Mouse (Mus musculus) Patski (cell line): ENCODE measurements around the gene Tmem183a. TPM values are rescaled to one million over a fixed set of nuclear protein-coding genes. Genes with fewer than 3 reads are reported as not detected.

Source experiments
- ATAC-seq: fragments of 100-300 bp; one replicate; pipeline ENCODE4 v1.8.0; 2021
- CTCF ChIA-PET: fragments of 350-600 bp; sonication (Branson Sonifier 250); formaldehyde crosslinking; loops from one replicate; lab custom pipeline; 2022; ENCODE audit warnings: inconsistent platforms; lab: Charles Lee
- POLR2A ChIA-PET: fragments of 350-600 bp; sonication (Branson Sonifier 250); formaldehyde crosslinking; loops from one replicate; lab custom pipeline; 2022; ENCODE audit warnings: antibody characterized with exemption, inconsistent platforms; lab: Charles Lee
- DNase-seq: peaks from one replicate; pipeline ENCODE4 v3.0.0-alpha.2; 2011; ENCODE audit warnings: low read depth, low spot score
- H3K27me3 ChIP-seq: fragments of 371-371 bp; one replicate; pipeline ENCODE4 v1.5.1; 2021
- CTCF ChIP-seq: fragments of 100-300 bp; IDR thresholded peaks from one replicate; pipeline ENCODE4 v1.5.1; 2021
- in situ Hi-C: fragments of 300-500 bp; cut with MboI; formaldehyde crosslinking; loops from 3 replicates; pipeline ENCODE4 v1.11.1; 2018; ENCODE audit warnings: low pct_unique_long_range_greater_than_20kb, mixed read lengths
- polyA plus RNA-seq: library from polyadenylated mRNA; unstranded; gene quantifications from one replicate; pipeline ENCODE4 v1.2.3, GENCODE M21; 2021

Tmem183a gene
- polyA plus RNA-seq, 1 experiment from 2014 or later: 67.9 TPM

DNA sequence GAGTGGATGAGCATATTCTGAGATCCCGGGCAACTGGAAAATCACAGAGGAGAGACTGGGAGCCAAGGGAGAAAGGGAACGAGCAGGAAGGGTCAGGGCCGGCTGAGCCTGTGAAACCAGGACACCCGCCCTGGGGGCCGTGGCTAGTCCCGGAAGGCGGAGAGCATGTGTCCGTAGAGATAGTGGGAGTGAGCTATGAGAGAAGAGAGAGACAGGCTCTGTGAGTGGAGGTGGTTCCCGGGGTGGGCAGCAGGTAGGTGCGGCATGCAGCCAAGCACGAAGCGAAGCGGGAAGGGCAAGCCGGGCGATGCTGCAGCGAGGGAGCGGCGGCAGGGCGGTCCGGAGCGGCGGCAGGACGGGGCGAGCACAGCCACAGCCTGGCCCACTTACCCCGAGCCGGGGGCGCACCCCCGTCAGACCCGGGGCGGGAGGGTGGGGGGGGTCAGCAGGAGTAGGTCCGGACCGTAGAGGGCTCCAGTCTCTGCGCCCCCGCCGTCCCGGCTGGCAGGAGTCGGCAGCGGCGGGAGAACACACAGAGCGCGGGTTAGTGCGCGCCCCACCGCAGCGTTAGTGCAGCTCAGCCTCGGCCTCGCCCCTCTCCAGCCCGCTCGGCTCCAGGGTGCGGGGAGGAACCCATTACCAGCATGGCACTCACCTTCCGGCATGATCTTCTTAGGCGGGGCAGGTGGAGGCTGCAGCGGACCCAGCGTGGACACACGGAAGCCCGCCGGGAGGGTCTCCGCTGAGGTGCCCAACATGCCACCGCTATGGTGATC lies 63.0 kb downstream of the Tmem183a start:
- no peak for ATAC-seq
- no peak for DNase-seq
- in situ Hi-C loops: no loop called here
- ChIA-PET POLR2A (interaction anchor here (1.2 kb wide), 1 partner anchor 25 kb away, joined by 3 read pairs; no protein-coding TSS in a partner anchor), CTCF (no interaction called here)
- H3K27me3 ChIP-seq: no peaks in the 10 kb centered on the region
- TF ChIP-seq CTCF: no peak

DNA sequence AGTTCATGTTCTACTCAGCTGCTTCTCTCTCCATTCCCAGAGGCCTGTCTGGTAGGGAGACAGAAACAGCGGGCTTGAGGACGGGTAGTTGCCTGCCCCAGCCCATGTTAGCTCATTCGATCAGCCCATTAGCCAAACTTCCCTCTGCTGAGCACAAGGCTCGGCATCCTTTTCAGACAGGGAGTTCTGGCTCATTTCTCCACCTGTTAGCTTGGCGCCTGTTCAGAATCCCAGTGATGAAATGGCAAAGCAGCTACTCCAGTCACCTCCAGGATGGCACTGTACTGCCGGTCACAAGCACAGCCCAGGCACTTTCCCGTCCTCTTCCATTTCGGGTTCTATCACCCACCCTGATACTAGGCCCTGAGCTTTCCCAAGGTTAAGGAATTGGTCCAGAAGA lies 64.5 kb downstream of the Tmem183a start:
- ATAC-seq (no peak), DNase-seq (no peak)
- TF ChIP-seq CTCF: no peak
- ChIA-PET CTCF (no interaction called here), POLR2A (interaction anchor here (1.2 kb wide), 1 partner anchor 27 kb away, joined by 3 read pairs; no protein-coding TSS in a partner anchor)
- in situ Hi-C loops: no loop called here
- H3K27me3 ChIP-seq: no peaks in the 10 kb centered on the region

Other genes with a start within 250 kb of the Tmem183a start
- gene Chil1, start 179.8 kb downstream of the Tmem183a start, polyA plus RNA-seq: 1.6 TPM
- not detected for gene Mybph, start 168.5 kb downstream of the Tmem183a start, polyA plus RNA-seq
- 2.4 TPM for gene Adora1, start 126.5 kb downstream of the Tmem183a start, polyA plus RNA-seq
- not detected for gene Myog, start 72.0 kb downstream of the Tmem183a start, polyA plus RNA-seq
- gene Ppfia4, start 29.1 kb downstream of the Tmem183a start, polyA plus RNA-seq: 0.30 TPM
- not detected for gene 4933406M09Rik, start 24.0 kb upstream of the Tmem183a start, polyA plus RNA-seq
- gene Cyb5r1, start 43.6 kb upstream of the Tmem183a start, polyA plus RNA-seq: 104 TPM
- gene Adipor1, start 53.4 kb upstream of the Tmem183a start, polyA plus RNA-seq: 144 TPM
- 18.6 TPM for gene Klhl12, start 93.6 kb upstream of the Tmem183a start, polyA plus RNA-seq
- gene Rabif, start 132.7 kb upstream of the Tmem183a start, polyA plus RNA-seq: 24.6 TPM
- gene Mgat4e, start 187.7 kb upstream of the Tmem183a start, polyA plus RNA-seq: not detected
- 34.3 TPM for gene Kdm5b, start 198.2 kb upstream of the Tmem183a start, polyA plus RNA-seq